Mouse (Mus musculus) myocyte (in vitro differentiated cells): ENCODE results near the gene Nr0b2.

ENCODE experiments used
- CEBPB ChIP-seq: IDR thresholded peaks from 2 replicates; pipeline ENCODE4 v1.6.1; 2011; ENCODE audit warnings: mild to moderate bottlenecking, moderate library complexity; ENCODE audit not compliant: poor library complexity, insufficient read depth, severe bottlenecking
- E2F4 ChIP-seq: IDR thresholded peaks from one replicate; pipeline ENCODE4 v1.6.1; 2011; ENCODE audit warnings: mild to moderate bottlenecking, control low read depth, moderate library complexity; ENCODE audit not compliant: insufficient read depth
- MAX ChIP-seq: IDR thresholded peaks from one replicate; pipeline ENCODE4 v1.6.1; 2011; ENCODE audit warnings: low read depth, mild to moderate bottlenecking, control low read depth
- MYOD1 ChIP-seq, 3 experiments: IDR thresholded peaks; one replicate each; pipeline ENCODE4 v1.6.1; 2011; ENCODE audit warnings: control low read depth in 2 of 3, low read depth in 2 of 3, mild to moderate bottlenecking in 2 of 3, moderate library complexity in 1 of 3; ENCODE audit not compliant: insufficient read length in 2 of 3, control insufficient read depth in 1 of 3
- POLR2A ChIP-seq: IDR thresholded peaks from one replicate; pipeline ENCODE4 v1.6.1; 2011; ENCODE audit warnings: low read depth, mild to moderate bottlenecking, control low read depth, moderate library complexity; ENCODE audit not compliant: insufficient read length
- POLR2AphosphoS2 ChIP-seq: IDR thresholded peaks from one replicate; pipeline ENCODE4 v1.6.1; 2011; ENCODE audit warnings: low read depth, control low read depth; ENCODE audit not compliant: insufficient read length
- REST ChIP-seq: IDR thresholded peaks from one replicate; pipeline ENCODE4 v1.6.1; 2011; ENCODE audit warnings: mild to moderate bottlenecking, control low read depth, moderate library complexity; ENCODE audit not compliant: insufficient read depth, insufficient read length
- SRF ChIP-seq: IDR thresholded peaks from one replicate; pipeline ENCODE4 v1.6.1; 2011; ENCODE audit warnings: low read depth; ENCODE audit not compliant: control insufficient read depth, insufficient read length
- TCF12 ChIP-seq: IDR thresholded peaks from one replicate; pipeline ENCODE4 v1.6.1; 2011; ENCODE audit warnings: mild to moderate bottlenecking, control low read depth; ENCODE audit not compliant: poor library complexity, insufficient read depth, severe bottlenecking
- TCF3 ChIP-seq: IDR thresholded peaks from one replicate; pipeline ENCODE4 v1.6.1; 2011; ENCODE audit warnings: low read depth, control low read depth; ENCODE audit not compliant: insufficient read length
- USF1 ChIP-seq: IDR thresholded peaks from one replicate; pipeline ENCODE4 v1.6.1; 2011; ENCODE audit warnings: low read depth, mild to moderate bottlenecking, control low read depth, moderate library complexity

GRCm38 (mm10) chr4:133577983-133578382 lies 24.8 kb downstream of the Nr0b2 start:
- TF ChIP-seq POLR2AphosphoS2 (no peak), POLR2A (no peak), E2F4 (no peak), USF1 (no peak), TCF3 (no peak), TCF12 (no peak), MAX (no peak), MYOD1 (IDR thresholded peaks at IDR 0.05; ENCODE audit: control insufficient read depth in 1 of 3, insufficient read length in 2 of 3, low read depth in 2 of 3) (no peak), SRF (no peak), REST (no peak), CEBPB (no peak)
